Mouse (Mus musculus) liver, adult 2 months (tissue): Measurements from ENCODE around the gene Bik. TPM values are rescaled to one million over a fixed set of nuclear protein-coding genes. Genes with fewer than 3 reads are reported as not detected.
A peak's percentile ranks its signal among the peaks of the same experiment; 100 is the strongest.

Experiments used
- DNase-seq: peaks from one replicate; pipeline ENCODE4 v3.0.0-alpha.2; 2011; ENCODE audit warnings: low read depth, low spot score; ENCODE audit errors: extremely low read depth
- H3K27ac ChIP-seq: fragments of 200-500 bp; replicated peaks from 2 replicates; pipeline ENCODE4 v1.5.1; 2012; ENCODE audit warnings: low read depth, mild to moderate bottlenecking, control low read depth, inconsistent platforms, low read length; ENCODE audit not compliant: insufficient read depth
- H3K27me3 ChIP-seq: fragments of 200-500 bp; 2 replicates; pipeline ENCODE4 v1.6.1; 2012; ENCODE audit warnings: mild to moderate bottlenecking, moderate library complexity, low read length, inconsistent platforms; ENCODE audit not compliant: control insufficient read depth, insufficient read depth
- H3K36me3 ChIP-seq: fragments of 200-500 bp; 2 replicates; pipeline ENCODE4 v1.6.1; 2012; ENCODE audit warnings: low read length, inconsistent platforms; ENCODE audit not compliant: control insufficient read depth, insufficient read depth
- H3K4me1 ChIP-seq: fragments of 200-500 bp; 2 replicates; pipeline ENCODE4 v1.6.1; 2011; ENCODE audit warnings: low read length; ENCODE audit not compliant: control insufficient read depth, insufficient read depth
- H3K4me3 ChIP-seq: fragments of 200-500 bp; 2 replicates; pipeline ENCODE4 v1.5.1; 2011; ENCODE audit warnings: low read depth, mild to moderate bottlenecking, control low read depth, low read length, moderate library complexity; ENCODE audit not compliant: insufficient read depth
- H3K79me2 ChIP-seq: fragments of 200-500 bp; 2 replicates; pipeline ENCODE4 v1.6.1; 2012; ENCODE audit warnings: inconsistent platforms, mild to moderate bottlenecking, low read length, moderate library complexity; ENCODE audit not compliant: control insufficient read depth, insufficient read depth
- H3K9ac ChIP-seq: fragments of 200-500 bp; 2 replicates; pipeline ENCODE4 v1.6.1; 2012; ENCODE audit warnings: low read depth, mild to moderate bottlenecking, control low read depth, inconsistent platforms, low read length
- CTCF ChIP-seq: fragments of 200-500 bp; IDR thresholded peaks from 2 replicates; pipeline ENCODE4 v1.5.1; 2011; ENCODE audit warnings: low read depth, low read length, control low read depth
- POLR2A ChIP-seq: fragments of 200-500 bp; IDR thresholded peaks from 2 replicates; pipeline ENCODE4 v1.6.1; 2011; ENCODE audit warnings: low read length, control low read depth; ENCODE audit not compliant: insufficient read depth; ENCODE audit errors: extremely low read depth
- WGBS: fragments of 180-500 bp; shearing (Covaris S2); methylation state at CpG from one replicate; pipeline ENCODE4 v1.1.7; 2018; 5-methylcytosine and 5-hydroxymethylcytosine counted together
- polyA plus RNA-seq: library from polyadenylated mRNA; depleted of rRNA; stranded (reverse); fragments of >200 nt; gene quantifications from 2 replicates; pipeline ENCODE4 v1.2.3, GENCODE M21; 2012
- total RNA-seq: library from RNA; depleted of rRNA; stranded (reverse); fragments of >200 nt; gene quantifications from 2 replicates; pipeline ENCODE4 v1.2.3, GENCODE M21; 2014

Bik gene
- total and polyA plus RNA-seq, 2 experiments, result 6.3 to 7.0 TPM

- WGBS, result 83% methylated on average over 5 of the region's 5 CpGs
- Histone ChIP-seq H3K36me3 (no peaks in the 10 kb centered on the region), H3K27ac (no peak overlapping the region), H3K27me3 (no peaks in the 10 kb centered on the region), H3K79me2 (peaks cover 16% of the 10 kb centered on the region; the same call in 1 of the 2 replicates), H3K9ac (no peak overlapping the region), H3K4me3 (no peak overlapping the region), H3K4me1 (peaks cover 9% of the 10 kb centered on the region)
- TF ChIP-seq POLR2A (no peak), CTCF (no peak)
- no peak for DNase-seq
These were observed 39.3 kb downstream of the Bik start for GRCm38 (mm10) chr15:83566006-83566405.

DNA sequence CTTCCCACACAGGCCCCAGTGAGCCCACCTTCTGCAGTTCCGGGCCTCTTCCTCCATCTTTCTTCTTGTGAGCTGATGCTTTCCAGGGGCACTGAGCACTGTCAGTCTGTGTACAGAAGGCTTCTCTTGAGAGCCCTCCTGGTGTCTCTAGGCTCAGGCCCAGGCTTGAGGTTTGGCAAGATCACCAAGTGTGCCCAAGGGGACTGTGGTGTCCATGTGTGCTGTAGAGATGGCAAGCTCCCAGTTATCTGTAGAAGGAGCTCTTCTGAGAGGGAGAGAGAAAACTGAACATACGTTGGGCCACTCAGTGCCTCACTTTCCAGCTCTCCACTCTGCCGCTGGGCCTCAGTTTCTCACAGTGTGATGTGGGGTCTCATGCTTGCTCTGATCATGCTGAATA lies 41.1 kb downstream of the Bik start:
- no peak overlapping the region for H3K9ac ChIP-seq
- no peak for TF ChIP-seq CTCF
- TF ChIP-seq POLR2A, result no peak
- no peak for DNase-seq
- H3K4me3 ChIP-seq, result no peak overlapping the region
- WGBS, result 98% methylated on average over 3 of the region's 3 CpGs
- no peak overlapping the region for H3K27ac ChIP-seq
- H3K36me3 ChIP-seq, result no peaks in the 10 kb centered on the region
- H3K4me1 ChIP-seq, result peaks cover 17% of the 10 kb centered on the region
- peaks cover 16% of the 10 kb centered on the region; the same call in 1 of the 2 replicates for H3K79me2 ChIP-seq
- H3K27me3 ChIP-seq, result no peaks in the 10 kb centered on the region

DNA sequence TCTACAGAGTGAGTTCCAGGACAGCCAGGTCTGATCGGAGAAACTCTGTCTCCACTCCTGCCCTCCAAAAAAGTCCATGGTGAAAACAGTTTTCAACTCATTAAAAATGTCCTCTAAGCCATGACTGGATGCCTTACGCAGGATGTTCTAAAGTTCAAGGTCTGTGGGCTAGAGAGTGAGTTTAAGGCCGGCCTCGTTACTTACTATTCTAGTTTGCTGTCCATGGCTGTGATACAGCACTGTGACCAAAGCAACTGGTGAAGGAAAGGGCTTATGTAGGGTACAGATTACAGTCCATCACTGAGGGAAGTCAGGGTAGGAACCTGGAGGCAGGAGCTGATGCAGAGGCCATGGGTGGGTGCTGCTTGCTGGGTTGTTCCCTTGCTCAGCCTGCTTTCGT lies 41.9 kb downstream of the Bik start:
- TF ChIP-seq CTCF (no peak), POLR2A (no peak)
- H3K4me3 ChIP-seq, result no peak overlapping the region
- no peaks in the 10 kb centered on the region; the same call in 1 of the 2 replicates for H3K36me3 ChIP-seq
- H3K27me3 ChIP-seq, result no peaks in the 10 kb centered on the region
- no peak overlapping the region for H3K9ac ChIP-seq
- H3K27ac ChIP-seq, result no peak overlapping the region
- DNase-seq, result peak; percentile 44
- peaks cover 17% of the 10 kb centered on the region for H3K4me1 ChIP-seq
- 58% methylated on average over 5 of the region's 5 CpGs for WGBS
- peaks cover 16% of the 10 kb centered on the region; the same call in 1 of the 2 replicates for H3K79me2 ChIP-seq

- H3K27ac ChIP-seq, result no peak overlapping the region
- no peak for DNase-seq
- no peak overlapping the region for H3K4me3 ChIP-seq
- H3K36me3 ChIP-seq, result peaks cover 8% of the 10 kb centered on the region; the same call in 1 of the 2 replicates
- no peaks in the 10 kb centered on the region for H3K27me3 ChIP-seq
- H3K79me2 ChIP-seq, result peaks cover 16% of the 10 kb centered on the region; the same call in 1 of the 2 replicates
- TF ChIP-seq CTCF (no peak), POLR2A (no peak)
- H3K9ac ChIP-seq, result no peak overlapping the region
- H3K4me1 ChIP-seq, result peaks cover 14% of the 10 kb centered on the region
- WGBS, result 87% methylated on average over 11 of the region's 11 CpGs
These were observed 43.0 kb downstream of the Bik start for GRCm38 (mm10) chr15:83569682-83570081.

DNA sequence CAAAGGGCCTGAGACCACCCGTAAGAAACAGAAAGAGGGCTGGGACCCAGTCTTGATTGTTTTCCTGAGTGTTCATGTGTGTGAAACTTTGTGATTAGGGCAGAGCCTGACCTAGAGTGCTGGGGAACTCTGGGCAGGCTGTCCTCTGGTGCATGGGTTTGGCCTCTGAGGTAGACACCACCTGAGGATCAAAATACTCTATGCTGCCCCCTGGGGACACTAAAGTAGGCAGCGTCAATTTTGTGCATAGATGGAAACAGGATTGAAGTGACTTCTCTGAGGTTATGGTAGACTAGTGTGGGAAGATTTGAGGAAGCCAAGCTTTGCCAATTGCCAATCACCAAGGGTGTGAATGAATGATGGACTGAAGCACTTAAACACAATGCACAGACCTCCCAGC lies 44.0 kb downstream of the Bik start:
- H3K79me2 ChIP-seq, result peaks cover 8% of the 10 kb centered on the region; the same call in 1 of the 2 replicates
- H3K9ac ChIP-seq, result no peak overlapping the region
- peak overlapping the region; percentile 26 for H3K27ac ChIP-seq
- no peak for TF ChIP-seq POLR2A
- peak; percentile 17; the same call in 1 of the 2 replicates for TF ChIP-seq CTCF
- peaks cover 10% of the 10 kb centered on the region; the same call in 1 of the 2 replicates for H3K36me3 ChIP-seq
- WGBS, result 54% methylated on average over 2 of the region's 2 CpGs
- peak; percentile 55 for DNase-seq
- H3K4me3 ChIP-seq, result no peak overlapping the region
- no peaks in the 10 kb centered on the region for H3K27me3 ChIP-seq
- peaks cover 14% of the 10 kb centered on the region for H3K4me1 ChIP-seq

GRCm38 (mm10) chr15:83571636-83572035 lies 45.0 kb downstream of the Bik start:
- Histone ChIP-seq H3K4me1 (peaks cover 14% of the 10 kb centered on the region), H3K36me3 (peaks cover 10% of the 10 kb centered on the region; the same call in 1 of the 2 replicates), H3K9ac (no peak overlapping the region), H3K27me3 (no peaks in the 10 kb centered on the region), H3K4me3 (no peak overlapping the region), H3K79me2 (no peaks in the 10 kb centered on the region; the same call in 1 of the 2 replicates), H3K27ac (peak overlapping the region; percentile 74)
- peak; percentile 96 for DNase-seq
- TF ChIP-seq POLR2A (no peak), CTCF (no peak)
- 23% methylated on average over 5 of the region's 5 CpGs for WGBS
